Mouse (Mus musculus) G1E (cell line): ENCODE results near the gene St7.

ENCODE experiments used
- CTCF ChIP-seq: IDR thresholded peaks from 2 replicates; pipeline ENCODE4 v1.5.1; 2012; ENCODE audit warnings: low read depth, low read length, inconsistent platforms, mixed read lengths
- GATA1 ChIP-seq: IDR thresholded peaks from 2 replicates; pipeline ENCODE4 v1.6.1; 2012; ENCODE audit warnings: borderline replicate concordance, low read length, inconsistent platforms, mixed read lengths
- POLR2AphosphoS5 ChIP-seq: IDR thresholded peaks from 2 replicates; pipeline ENCODE4 v1.6.1; 2012; ENCODE audit warnings: low read depth, low read length, inconsistent platforms; ENCODE audit not compliant: insufficient replicate concordance

- TF ChIP-seq CTCF (no peak), GATA1 (no peak), POLR2AphosphoS5 (no peak)
These were observed 256.4 kb downstream of the St7 start for GRCm38 (mm10) chr6:17949103-17949502.
